Mouse (Mus musculus) heart, embryonic 14.5 days (tissue): Measurements from ENCODE around the gene Cox10. TPM values are rescaled to one million over a fixed set of nuclear protein-coding genes. Genes with fewer than 3 reads are reported as not detected.

Experiments
- ATAC-seq: fragments of 200-750 bp; cut with Nextera tagmentation; 2 replicates; pipeline ENCODE4 v1.8.0; 2017; ENCODE audit warnings: low read depth, moderate TSS enrichment; ENCODE audit not compliant: insufficient number of reproducible peaks, insufficient read depth, low FRiP score
- H3K27ac ChIP-seq, 2 experiments: fragments of 200-500 bp in 1 of 2; fragments of 300-500 bp in 1 of 2; sonication (generic) in 1 of 2; replicated peaks in 1 of 2; 2 replicates each; pipeline ENCODE4 v1.5.1; 2012 to 2014; ENCODE audit warnings: low read depth in 2 of 2, low read length in 2 of 2, control low read depth in 1 of 2, mild to moderate bottlenecking in 1 of 2, mixed read lengths in 1 of 2; ENCODE audit not compliant: control insufficient read depth in 1 of 2, insufficient read depth in 1 of 2
- H3K27me3 ChIP-seq: fragments of 300-500 bp; sonication (generic); 2 replicates; pipeline ENCODE4 v1.6.1; 2014; ENCODE audit warnings: mild to moderate bottlenecking, low read length, control low read depth; ENCODE audit not compliant: control insufficient read depth, insufficient read depth
- H3K36me3 ChIP-seq: fragments of 300-500 bp; sonication (generic); 2 replicates; pipeline ENCODE4 v1.6.1; 2014; ENCODE audit warnings: mild to moderate bottlenecking, control low read depth, low read length, mixed read lengths; ENCODE audit not compliant: control insufficient read depth, insufficient read depth
- H3K4me1 ChIP-seq, 2 experiments: fragments of 200-500 bp in 1 of 2; fragments of 300-500 bp in 1 of 2; sonication (generic) in 1 of 2; 2 replicates each; pipeline ENCODE4 v1.6.1; 2012 to 2014; ENCODE audit warnings: low read length in 2 of 2, control low read depth in 1 of 2, mixed read lengths in 1 of 2; ENCODE audit not compliant: control insufficient read depth in 2 of 2, insufficient read depth in 2 of 2
- H3K4me2 ChIP-seq: fragments of 300-500 bp; sonication (generic); 2 replicates; pipeline ENCODE4 v1.6.1; 2014; ENCODE audit warnings: mild to moderate bottlenecking, low read length
- H3K4me3 ChIP-seq, 2 experiments: fragments of 200-500 bp in 1 of 2; fragments of 300-500 bp in 1 of 2; sonication (generic) in 1 of 2; 2 replicates each; pipeline ENCODE4 v1.5.1; 2012 to 2014; ENCODE audit warnings: low read length in 2 of 2, mild to moderate bottlenecking in 2 of 2, control low read depth in 1 of 2, low read depth in 1 of 2, moderate library complexity in 1 of 2; ENCODE audit not compliant: control insufficient read depth in 1 of 2, insufficient read depth in 1 of 2
- H3K9ac ChIP-seq: fragments of 300-500 bp; sonication (generic); 2 replicates; pipeline ENCODE4 v1.6.1; 2014; ENCODE audit warnings: mild to moderate bottlenecking, low read length
- H3K9me3 ChIP-seq: fragments of 300-500 bp; sonication (generic); 2 replicates; pipeline ENCODE4 v1.6.1; 2016; ENCODE audit warnings: low read length, control low read depth; ENCODE audit not compliant: control insufficient read depth
- WGBS: fragments of 180-500 bp; shearing (Covaris S2); extraction: QIAGEN DNeasy Blood & Tissue Kit; methylation state at CpG from one replicate; pipeline ENCODE4 v1.1.7; 2014; 5-methylcytosine and 5-hydroxymethylcytosine counted together
- polyA plus RNA-seq: library from polyadenylated mRNA; unstranded; fragments of >200 nt; fragmentation: Nextera tagmentation; extraction: Ambion mirVana; gene quantifications from 2 replicates; pipeline ENCODE4 v1.2.1, GENCODE M21; 2014

Cox10 gene
- polyA plus RNA-seq, 1 experiment from 2014 or later, result 39.5 TPM

DNA sequence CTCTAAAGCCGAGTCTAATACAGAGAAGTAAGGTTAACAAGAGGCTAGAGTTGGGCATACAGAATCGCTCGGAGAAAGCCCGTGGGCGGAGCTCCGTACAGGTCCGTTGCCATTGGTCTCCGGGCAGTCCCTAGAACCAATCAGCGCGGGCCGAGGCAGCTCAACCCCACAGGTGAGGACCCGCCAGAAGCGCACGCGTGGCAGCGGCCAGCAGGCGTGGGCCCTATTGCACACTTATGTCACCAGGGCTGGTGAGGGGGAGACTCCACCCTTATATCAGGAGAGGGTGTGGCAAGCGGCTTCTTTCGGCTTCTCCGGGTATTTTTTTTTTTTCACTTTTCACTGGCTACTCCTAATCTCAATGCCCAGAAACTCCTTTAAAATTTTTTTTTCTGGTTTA, 164.9 kb downstream of the Cox10 start:
- Histone ChIP-seq H3K9ac (peak overlapping the region; percentile 49), H3K4me3 (peak overlapping the region; percentile 33 to 40), H3K4me2 (peak overlapping the region; percentile 63), H3K36me3 (no peaks in the 10 kb centered on the region), H3K4me1 (peaks cover 16 to 22% of the 10 kb centered on the region in 2 experiments), H3K9me3 (no peaks in the 10 kb centered on the region), H3K27ac (0 out of 4 replicates have a peak overlapping the region, but pooled peaks of 1 of the 2 experiments have one; percentile 14), H3K27me3 (peaks cover 19% of the 10 kb centered on the region; the same call in 1 of the 2 replicates)
- peak; percentile 76 for ATAC-seq
- WGBS, result 3% methylated on average over 20 of the region's 20 CpGs

GRCm38 (mm10) chr11:63913936-63914335, 165.3 kb downstream of the Cox10 start:
- Histone ChIP-seq H3K9ac (peak overlapping the region; percentile 49), H3K36me3 (no peaks in the 10 kb centered on the region), H3K4me3 (peak overlapping the region; percentile 33 to 40), H3K4me1 (peaks cover 12 to 21% of the 10 kb centered on the region in 2 experiments; a peak in 3 of 4 replicates), H3K4me2 (peak overlapping the region; percentile 63), H3K27me3 (peaks cover 16% of the 10 kb centered on the region; the same call in 1 of the 2 replicates), H3K27ac (0 out of 4 replicates have a peak overlapping the region, but pooled peaks of 1 of the 2 experiments have one; percentile 14), H3K9me3 (no peaks in the 10 kb centered on the region)
- WGBS, result 28% methylated on average over 4 of the region's 4 CpGs
- ATAC-seq, result peak; percentile 62; the same call in 1 of the 2 replicates

Other genes with a start within 250 kb of the Cox10 start
- 2.2 and 2.6 TPM in 2 replicates for gene Hs3st3b1, start 157.2 kb downstream of the Cox10 start, polyA plus RNA-seq